ENCODE assay signal across 8 mouse cellular contexts in genomic region chr11:50224671-50225530, GRCm38 (mm10). TPM values are rescaled to one million over a fixed set of nuclear protein-coding genes. Genes with fewer than 3 reads are reported as not detected.
A peak's percentile ranks its signal among the peaks of the same experiment; 100 is the strongest.
DNase-seq lines count a peak whose midpoint lies in the region; ATAC-seq and TF ChIP-seq lines count a peak whose summit lies in the region.

No protein-coding gene starts in this region.

- H3K4me3 ChIP-seq in limb, embryonic 14.5 days (replicated peaks; ENCODE audit: low read length): peak overlapping the region; percentile 76
- peak overlapping the region; percentile 90 for H3K4me3 ChIP-seq in midbrain, embryonic 15.5 days

- WGBS in limb, embryonic 14.5 days: under 1% methylated on average over 54 of the region's 70 CpGs
- WGBS in midbrain, embryonic 15.5 days: under 1% methylated on average over 58 of the region's 70 CpGs

- H3K4me2 ChIP-seq in limb, embryonic 14.5 days (replicated peaks; ENCODE audit: low read depth, low read length, severe bottlenecking): peak overlapping the region; percentile 92
- H3K4me2 ChIP-seq in midbrain, embryonic 15.5 days: peak overlapping the region; percentile 88

- 0 out of 2 replicates have a peak, but pooled peaks have one; percentile 17 for TF ChIP-seq POLR2A in limb, embryonic 14.5 days (IDR thresholded peaks at IDR 0.05; ENCODE audit: borderline replicate concordance, extremely low read depth, insufficient read depth, insufficient read length)

- H3K27ac ChIP-seq in limb, embryonic 14.5 days (replicated peaks; ENCODE audit: low read depth, low read length): peak overlapping the region; percentile 67
- H3K27ac ChIP-seq in midbrain, embryonic 15.5 days: peak overlapping the region; percentile 95

- peak; percentile 90 for DNase-seq in 3134 (ENCODE audit: extremely low read depth, insufficient read length, low spot score)
- peak; percentile 94 for DNase-seq in adrenal gland, postnatal 14 days
- DNase-seq in embryo, embryonic 9.5 days (ENCODE audit: extremely low spot score): peak; percentile 83
- peak; percentile 99 for DNase-seq in heart, adult 11 months
- DNase-seq in kidney, adult 11 months: peak; percentile 87
- DNase-seq in limb, embryonic 14.5 days (ENCODE audit: low spot score): peak; percentile 71
- peak; percentile 66 to 77 for DNase-seq in spleen, postnatal 14 days (ENCODE audit: low spot score in 2 of 2)

- peaks cover 27% of the 10 kb centered on the region for H3K4me1 ChIP-seq in limb, embryonic 14.5 days (ENCODE audit: control insufficient read depth, insufficient read depth, low read length)
- H3K4me1 ChIP-seq in midbrain, embryonic 15.5 days: peaks cover 52% of the 10 kb centered on the region

- H3K36me3 ChIP-seq in limb, embryonic 14.5 days (ENCODE audit: control insufficient read depth, insufficient read depth, low read length): no peaks in the 10 kb centered on the region
- no peaks in the 10 kb centered on the region for H3K36me3 ChIP-seq in midbrain, embryonic 15.5 days (replicated peaks)

- H3K9me3 ChIP-seq in limb, embryonic 14.5 days (ENCODE audit: control insufficient read depth, low read length): no peaks in the 10 kb centered on the region
- no peaks in the 10 kb centered on the region for H3K9me3 ChIP-seq in midbrain, embryonic 15.5 days

- no peaks in the 10 kb centered on the region for H3K27me3 ChIP-seq in limb, embryonic 14.5 days (ENCODE audit: control insufficient read depth, insufficient read depth, low read length)
- H3K27me3 ChIP-seq in midbrain, embryonic 15.5 days (replicated peaks): no peaks in the 10 kb centered on the region

- H3K9ac ChIP-seq in limb, embryonic 14.5 days (ENCODE audit: low read depth, low read length, severe bottlenecking): peak overlapping the region; percentile 95
- H3K9ac ChIP-seq in midbrain, embryonic 15.5 days: peak overlapping the region; percentile 97

- peak; percentile 84 for ATAC-seq in limb, embryonic 14.5 days (ENCODE audit: low FRiP score, low read depth)
- ATAC-seq in midbrain, embryonic 15.5 days (replicated peaks): peak; percentile 82

RNA-seq across cellular contexts. Expression of gene Ltc4s, which starts 13.5 kb away (rescaled TPM):
- 10.4 and 11.3 TPM in 2 replicates for total RNA-seq in adrenal gland, postnatal 14 days (2021)
- 4.0 and 7.1 TPM in 2 replicates for polyA plus RNA-seq in limb, embryonic 14.5 days (2012; rRNA removed)
- 2.5 and 3.9 TPM in 2 replicates for polyA plus RNA-seq in limb, embryonic 14.5 days (2014; fragmentation: Nextera tagmentation; extraction: Ambion mirVana)
- 1.9 and 2.3 TPM in 2 replicates for polyA plus RNA-seq in midbrain, embryonic 15.5 days (2015; fragmentation: Nextera tagmentation; extraction: Ambion mirVana)

RNA-seq across cellular contexts. Expression of gene Mgat4b, which starts 14.2 kb away (rescaled TPM):
- total RNA-seq in adrenal gland, postnatal 14 days (2021): 103 and 113 TPM in 2 replicates
- polyA plus RNA-seq in limb, embryonic 14.5 days (2012; rRNA removed): 34.5 and 45.3 TPM in 2 replicates
- 21.1 and 23.6 TPM in 2 replicates for polyA plus RNA-seq in limb, embryonic 14.5 days (2014; fragmentation: Nextera tagmentation; extraction: Ambion mirVana)
- polyA plus RNA-seq in midbrain, embryonic 15.5 days (2015; fragmentation: Nextera tagmentation; extraction: Ambion mirVana): 54.6 and 57.9 TPM in 2 replicates

RNA-seq across cellular contexts. Expression of gene Sqstm1, which starts 14.3 kb away (rescaled TPM):
- total RNA-seq in adrenal gland, postnatal 14 days (2021): 356 and 366 TPM in 2 replicates
- 112 and 120 TPM in 2 replicates for polyA plus RNA-seq in limb, embryonic 14.5 days (2012; rRNA removed)
- 214 and 227 TPM in 2 replicates for polyA plus RNA-seq in limb, embryonic 14.5 days (2014; fragmentation: Nextera tagmentation; extraction: Ambion mirVana)
- polyA plus RNA-seq in midbrain, embryonic 15.5 days (2015; fragmentation: Nextera tagmentation; extraction: Ambion mirVana): 392 and 438 TPM in 2 replicates

RNA-seq across cellular contexts. Expression of gene Mrnip, which starts 50.7 kb away (rescaled TPM):
- 12.9 and 13.6 TPM in 2 replicates for total RNA-seq in adrenal gland, postnatal 14 days (2021)
- 17.6 and 18.0 TPM in 2 replicates for polyA plus RNA-seq in limb, embryonic 14.5 days (2012; rRNA removed)
- polyA plus RNA-seq in limb, embryonic 14.5 days (2014; fragmentation: Nextera tagmentation; extraction: Ambion mirVana): 16.8 and 17.2 TPM in 2 replicates
- 38.1 and 39.3 TPM in 2 replicates for polyA plus RNA-seq in midbrain, embryonic 15.5 days (2015; fragmentation: Nextera tagmentation; extraction: Ambion mirVana)

Comparison
In these comparisons a context has a peak if more than half of its experiments do, and no peak if none do; other contexts are left out.
1. Peak in every context shown above with its lines: DNase-seq, ATAC-seq, H3K4me3 ChIP-seq and H3K27ac ChIP-seq.